Mouse (Mus musculus): ENCODE measurements at regions not wholly inside any gene's neighbourhood (a gene's known extent, or its start where the extent isn't known, plus 50 kb on each side); places are given as distances from the start of the nearest gene placed in this dataset.

GRCm38 (mm10) chr2:74291416-74292396, 287.5 kb downstream of the Lnpk start:
- no peak overlapping the region for H3K27ac ChIP-seq (ENCODE audit: low read depth)
- peak; percentile 36 for DNase-seq
- no peaks in the 10 kb centered on the region for H3K27me3 ChIP-seq (ENCODE audit: insufficient read depth, low read length)
- H3K9me3 ChIP-seq (ENCODE audit: low read depth, low read length): no peaks in the 10 kb centered on the region
- H3K4me3 ChIP-seq (ENCODE audit: low read depth, low read length): no peak overlapping the region
- 69% methylated on average over 8 of the region's 8 CpGs for WGBS
- H3K4me1 ChIP-seq (ENCODE audit: insufficient read depth): no peaks in the 10 kb centered on the region
- no peak for ATAC-seq (ENCODE audit: insufficient read depth)
- no peaks in the 10 kb centered on the region for H3K36me3 ChIP-seq (ENCODE audit: insufficient read depth)
- no peak for TF ChIP-seq CTCF (IDR thresholded peaks at IDR 0.05; ENCODE audit: low read depth)
- no peak overlapping the region for H3K9ac ChIP-seq
- no peak overlapping the region for H3K4me2 ChIP-seq

DNA sequence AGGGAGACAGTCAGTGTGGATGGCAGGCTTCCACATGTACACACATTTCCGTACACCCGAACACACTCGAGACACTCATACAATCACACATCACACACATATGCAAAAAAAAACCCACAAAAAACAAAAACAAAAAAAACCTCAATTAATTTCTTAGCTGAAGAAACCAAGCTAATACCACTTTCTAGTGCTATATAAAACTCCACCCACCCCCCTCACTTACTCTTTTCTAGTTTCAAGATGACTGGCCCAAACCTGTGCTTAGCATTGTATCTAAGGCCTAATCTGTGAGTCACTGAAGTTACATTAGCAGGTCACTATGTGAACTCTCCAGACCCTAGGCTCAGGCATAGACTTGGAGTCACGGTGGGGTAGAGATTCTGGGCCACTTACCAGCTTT, 293.6 kb downstream of the Lnpk start:
- WGBS: 90% methylated on average over 4 of the region's 4 CpGs
- Histone ChIP-seq H3K4me2 (no peak overlapping the region), H3K9me3 (ENCODE audit: low read depth, low read length) (no peaks in the 10 kb centered on the region), H3K9ac (no peak overlapping the region), H3K27ac (ENCODE audit: low read depth) (no peak overlapping the region), H3K27me3 (ENCODE audit: insufficient read depth, low read length) (no peaks in the 10 kb centered on the region), H3K4me3 (ENCODE audit: low read depth, low read length) (no peak overlapping the region), H3K4me1 (ENCODE audit: insufficient read depth) (no peaks in the 10 kb centered on the region), H3K36me3 (ENCODE audit: insufficient read depth) (no peaks in the 10 kb centered on the region)
- ATAC-seq (ENCODE audit: insufficient read depth) (no peak), DNase-seq (no peak)
- no peak for TF ChIP-seq CTCF (IDR thresholded peaks at IDR 0.05; ENCODE audit: low read depth)

GRCm38 (mm10) chr2:74264963-74265362, 314.3 kb downstream of the Lnpk start:
- Histone ChIP-seq H3K4me3 (ENCODE audit: low read depth, low read length) (no peak overlapping the region), H3K9me3 (ENCODE audit: low read depth, low read length) (no peaks in the 10 kb centered on the region), H3K9ac (no peak overlapping the region), H3K27me3 (ENCODE audit: insufficient read depth, low read length) (no peaks in the 10 kb centered on the region), H3K4me1 (ENCODE audit: insufficient read depth) (no peaks in the 10 kb centered on the region), H3K27ac (ENCODE audit: low read depth) (no peak overlapping the region), H3K4me2 (no peak overlapping the region), H3K36me3 (ENCODE audit: insufficient read depth) (no peaks in the 10 kb centered on the region)
- ATAC-seq (ENCODE audit: insufficient read depth) (no peak), DNase-seq (no peak)
- no peak for TF ChIP-seq CTCF (IDR thresholded peaks at IDR 0.05; ENCODE audit: low read depth)
- 73% methylated on average over 6 of the region's 6 CpGs for WGBS

GRCm38 (mm10) chr2:74257034-74257781, 322.0 kb downstream of the Lnpk start:
- Histone ChIP-seq H3K9ac (no peak overlapping the region), H3K4me1 (ENCODE audit: insufficient read depth) (no peaks in the 10 kb centered on the region), H3K27ac (ENCODE audit: low read depth) (no peak overlapping the region), H3K4me2 (no peak overlapping the region), H3K4me3 (ENCODE audit: low read depth, low read length) (no peak overlapping the region), H3K9me3 (ENCODE audit: low read depth, low read length) (no peaks in the 10 kb centered on the region), H3K27me3 (ENCODE audit: insufficient read depth, low read length) (no peaks in the 10 kb centered on the region), H3K36me3 (ENCODE audit: insufficient read depth) (no peaks in the 10 kb centered on the region)
- DNase-seq (no peak), ATAC-seq (ENCODE audit: insufficient read depth) (no peak)
- TF ChIP-seq CTCF (IDR thresholded peaks at IDR 0.05; ENCODE audit: low read depth): no peak
- WGBS: 10% methylated on average over 8 of the region's 8 CpGs

DNA sequence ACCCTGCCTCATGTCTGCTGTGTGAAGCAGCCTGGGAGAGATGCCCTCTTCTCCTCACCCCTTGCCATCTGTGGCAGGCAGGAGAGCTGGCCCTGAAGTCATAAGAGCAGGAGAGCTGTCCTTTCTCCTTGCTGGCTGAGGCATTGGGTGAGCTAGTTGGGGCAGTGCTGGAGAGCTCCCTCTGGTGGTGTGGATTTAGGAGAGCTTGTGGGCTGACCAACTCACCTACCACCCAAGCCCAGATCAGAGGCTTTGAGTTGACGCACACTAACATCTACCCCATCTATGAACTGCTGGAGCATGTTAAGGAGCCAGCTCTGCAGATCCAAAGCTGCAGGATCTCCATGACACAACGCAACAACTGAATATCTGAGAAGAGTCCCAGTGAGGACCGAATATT, 331.7 kb downstream of the Lnpk start:
- Histone ChIP-seq H3K27me3 (ENCODE audit: insufficient read depth, low read length) (no peaks in the 10 kb centered on the region), H3K4me2 (no peak overlapping the region), H3K27ac (ENCODE audit: low read depth) (no peak overlapping the region), H3K9ac (no peak overlapping the region), H3K36me3 (ENCODE audit: insufficient read depth) (no peaks in the 10 kb centered on the region), H3K4me3 (ENCODE audit: low read depth, low read length) (no peak overlapping the region), H3K4me1 (ENCODE audit: insufficient read depth) (peaks cover 7% of the 10 kb centered on the region; the same call in 1 of the 2 replicates), H3K9me3 (ENCODE audit: low read depth, low read length) (no peaks in the 10 kb centered on the region)
- ATAC-seq (ENCODE audit: insufficient read depth) (no peak), DNase-seq (no peak)
- peak; percentile 37 for TF ChIP-seq CTCF (IDR thresholded peaks at IDR 0.05; ENCODE audit: low read depth)
- 88% methylated on average over 3 of the region's 3 CpGs for WGBS

DNA sequence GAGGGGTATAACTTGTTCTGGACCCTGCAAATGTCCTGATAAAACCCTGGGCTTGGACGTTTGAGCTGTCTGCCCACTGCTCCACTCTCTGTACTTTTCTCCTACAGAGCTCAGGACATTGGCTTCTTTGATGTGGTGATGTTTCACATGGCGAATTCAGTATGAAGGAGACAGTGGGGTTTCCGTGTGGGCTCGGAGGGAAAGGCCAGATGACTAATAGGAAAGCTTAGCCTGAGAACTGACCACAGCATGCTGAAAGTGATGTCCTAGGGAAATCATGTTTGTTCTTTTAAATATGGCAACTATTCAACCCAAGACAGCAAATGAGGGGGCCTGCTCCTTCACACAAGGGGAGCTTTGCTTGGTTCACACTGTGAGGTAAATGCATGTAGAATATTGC, 332.6 kb downstream of the Lnpk start:
- no peaks in the 10 kb centered on the region for H3K27me3 ChIP-seq (ENCODE audit: insufficient read depth, low read length)
- no peak overlapping the region for H3K27ac ChIP-seq (ENCODE audit: low read depth)
- TF ChIP-seq CTCF (IDR thresholded peaks at IDR 0.05; ENCODE audit: low read depth): no peak
- no peak overlapping the region for H3K9ac ChIP-seq
- no peaks in the 10 kb centered on the region for H3K36me3 ChIP-seq (ENCODE audit: insufficient read depth)
- H3K9me3 ChIP-seq (ENCODE audit: low read depth, low read length): no peaks in the 10 kb centered on the region
- no peak overlapping the region for H3K4me2 ChIP-seq
- H3K4me1 ChIP-seq (ENCODE audit: insufficient read depth): peaks cover 7% of the 10 kb centered on the region; the same call in 1 of the 2 replicates
- no peak overlapping the region for H3K4me3 ChIP-seq (ENCODE audit: low read depth, low read length)
- no peak for ATAC-seq (ENCODE audit: insufficient read depth)
- no peak for DNase-seq
- WGBS: 77% methylated on average over 4 of the region's 4 CpGs

DNA sequence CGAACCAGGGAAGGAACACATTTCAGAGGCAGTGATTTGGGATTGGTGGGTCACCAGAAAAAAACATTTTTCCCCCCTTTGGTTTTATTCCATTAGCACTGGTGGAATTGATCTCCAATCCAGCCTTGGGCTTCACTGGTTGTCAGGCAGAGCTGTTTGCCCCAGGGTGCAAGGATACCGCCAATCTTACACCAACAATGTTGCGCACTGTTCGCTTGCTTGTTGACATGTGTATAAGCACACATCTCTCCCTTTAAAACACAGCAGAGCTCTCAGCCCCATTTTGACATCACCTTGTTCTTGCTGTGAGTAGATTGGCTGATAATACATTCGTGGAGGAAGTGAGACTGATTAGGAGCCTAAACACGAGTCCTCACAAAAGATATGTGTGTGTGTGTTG, 333.1 kb upstream of the Atp5g3 start:
- no peak overlapping the region; the same call in 1 of the 2 replicates for H3K27ac ChIP-seq (ENCODE audit: low read depth)
- H3K4me3 ChIP-seq (ENCODE audit: low read depth, low read length): no peak overlapping the region
- no peaks in the 10 kb centered on the region for H3K27me3 ChIP-seq (ENCODE audit: insufficient read depth, low read length)
- H3K4me1 ChIP-seq (ENCODE audit: insufficient read depth): peaks cover 7% of the 10 kb centered on the region; the same call in 1 of the 2 replicates
- H3K9me3 ChIP-seq (ENCODE audit: low read depth, low read length): no peaks in the 10 kb centered on the region
- H3K4me2 ChIP-seq: peak overlapping the region; percentile 47
- peak; percentile 36; the same call in 1 of the 2 replicates for ATAC-seq (ENCODE audit: insufficient read depth)
- no peak for TF ChIP-seq CTCF (IDR thresholded peaks at IDR 0.05; ENCODE audit: low read depth)
- H3K36me3 ChIP-seq (ENCODE audit: insufficient read depth): no peaks in the 10 kb centered on the region
- 45% methylated on average over 6 of the region's 6 CpGs for WGBS
- no peak overlapping the region for H3K9ac ChIP-seq
- DNase-seq: no peak

All from lung, embryonic 14.5 days (tissue).